Mouse (Mus musculus) lung, postnatal 0 days (tissue): Measurements from ENCODE around the gene Rgs1.

ENCODE experiments used
- CTCF ChIP-seq: IDR thresholded peaks from 2 replicates; pipeline ENCODE4 v1.5.1; 2016; ENCODE audit warnings: antibody characterized with exemption, mild to moderate bottlenecking
- EP300 ChIP-seq: IDR thresholded peaks from 2 replicates; pipeline ENCODE4 v1.6.1; 2016; ENCODE audit warnings: antibody characterized with exemption, mild to moderate bottlenecking, control low read depth

- TF ChIP-seq EP300, result no peak
- TF ChIP-seq CTCF, result no peak
Measured at GRCm38 (mm10) chr1:144200496-144200895, 48.5 kb downstream of the Rgs1 start.
